Mouse (Mus musculus): ENCODE data around the gene Map4k5.

Gene Map4k5

DNA sequence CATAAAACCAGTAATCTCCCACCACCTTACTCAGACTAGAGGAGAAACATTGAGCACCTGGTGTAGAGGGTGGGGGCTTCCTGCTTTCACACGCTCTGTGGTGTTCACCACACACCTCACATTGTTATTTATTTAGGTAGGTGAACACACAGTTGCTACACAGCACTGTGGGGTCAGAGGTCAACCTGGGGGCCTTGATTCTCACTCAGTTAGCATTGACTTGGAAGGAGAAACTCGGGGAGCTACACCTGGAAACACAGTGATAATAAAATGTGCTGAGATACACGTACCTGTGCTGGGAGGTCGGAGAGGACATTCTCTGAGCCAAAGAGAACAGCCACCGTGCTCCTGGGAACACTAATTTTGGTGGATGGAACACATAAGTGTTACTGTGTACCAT lies 104.6 kb downstream of the Map4k5 start:
- no peak for DNase-seq (ENCODE audit: low read depth, low spot score)

DNA sequence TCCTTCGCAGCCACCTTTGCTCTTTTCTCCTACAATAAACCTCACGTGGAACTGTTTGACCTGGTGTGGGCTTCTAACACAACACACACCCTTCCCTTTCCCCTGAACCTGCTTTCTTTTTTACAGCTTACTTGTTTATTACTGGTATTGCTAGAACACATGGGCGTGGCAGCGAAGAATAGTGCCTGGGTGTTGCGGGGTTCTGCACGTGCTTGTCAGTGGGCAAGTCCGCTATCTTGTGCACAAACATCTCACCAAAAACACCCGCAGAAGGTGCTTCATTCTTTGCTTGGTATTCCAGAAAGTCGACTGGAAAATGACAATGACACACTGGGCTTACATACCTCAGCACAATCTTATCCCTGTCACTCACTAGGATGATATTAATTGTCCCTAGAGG lies 107.5 kb downstream of the Map4k5 start:
- no peak for DNase-seq (ENCODE audit: low read depth, low spot score)

DNA sequence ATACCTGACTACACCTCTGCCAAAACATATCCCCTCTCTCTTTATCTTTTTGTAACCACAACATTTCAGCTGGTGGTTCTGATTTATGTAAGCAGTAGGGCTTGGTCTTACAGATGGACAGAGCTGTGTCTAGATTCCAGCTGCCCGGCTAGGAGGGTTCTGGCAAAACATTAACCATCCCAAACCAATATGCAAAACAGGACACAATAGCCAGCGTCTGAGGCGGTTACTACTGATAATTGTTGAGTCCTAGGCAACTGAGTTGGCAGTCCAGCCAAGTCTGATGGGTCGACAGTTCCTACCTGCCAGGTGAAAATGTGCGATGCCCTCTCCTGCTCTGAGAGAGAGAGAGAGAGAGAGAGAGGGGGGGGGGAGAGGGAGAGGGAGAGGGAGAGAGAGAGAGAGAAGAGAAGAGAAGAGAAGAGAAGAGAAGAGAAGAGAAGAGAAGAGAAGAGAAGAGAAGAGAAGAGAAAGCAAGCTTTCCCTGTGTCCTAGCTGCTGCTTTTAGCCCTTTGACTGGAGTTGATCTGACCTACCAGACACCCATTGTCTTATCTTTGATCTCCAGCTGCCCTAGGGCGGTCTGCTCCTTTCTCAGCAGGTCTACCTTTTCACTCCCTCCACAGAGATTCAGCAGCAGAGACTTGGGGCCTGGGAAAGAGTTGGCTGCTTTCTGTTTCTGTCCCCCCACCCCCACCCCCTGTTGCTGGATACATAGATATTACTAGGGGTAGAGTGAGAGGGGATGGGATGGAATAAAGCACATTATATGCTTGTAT lies 109.6 kb downstream of the Map4k5 start:
- no peak for DNase-seq (ENCODE audit: low read depth, low spot score)

DNA sequence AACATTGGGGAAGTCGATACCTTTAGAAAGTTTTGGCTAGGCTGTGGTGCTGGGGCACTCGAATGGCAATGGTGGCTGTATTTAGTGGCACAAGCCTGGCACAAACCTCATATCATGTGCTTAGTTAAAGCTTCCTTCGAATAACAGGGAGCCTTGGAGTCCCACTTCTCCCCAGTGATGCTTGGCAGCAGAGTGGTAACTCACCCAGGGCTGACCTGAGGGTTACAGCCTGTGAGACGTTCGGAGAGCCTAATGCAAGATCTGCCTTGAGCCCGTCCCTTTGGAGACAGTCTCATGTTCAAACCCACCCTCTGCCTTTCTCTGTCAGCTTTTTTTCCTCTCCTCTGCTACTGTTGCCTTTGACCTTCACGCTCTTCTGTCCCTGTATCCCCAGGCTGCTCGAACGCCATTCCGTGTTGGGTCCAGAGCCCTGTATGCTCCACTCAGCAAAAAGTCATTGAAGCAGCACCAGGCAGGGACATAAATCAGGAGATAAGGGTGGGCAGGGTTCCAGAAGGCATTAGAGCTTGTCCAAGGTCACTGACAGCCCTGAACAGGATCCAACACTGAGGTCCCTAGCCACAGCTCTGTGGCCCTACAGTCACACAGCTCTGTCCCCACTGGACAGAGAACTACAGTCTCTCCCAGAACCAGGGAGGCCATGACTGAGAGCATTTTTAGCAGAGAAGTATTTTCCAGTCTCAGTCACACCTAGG lies 110.9 kb downstream of the Map4k5 start:
- no peak for DNase-seq (ENCODE audit: low read depth, low spot score)

DNA sequence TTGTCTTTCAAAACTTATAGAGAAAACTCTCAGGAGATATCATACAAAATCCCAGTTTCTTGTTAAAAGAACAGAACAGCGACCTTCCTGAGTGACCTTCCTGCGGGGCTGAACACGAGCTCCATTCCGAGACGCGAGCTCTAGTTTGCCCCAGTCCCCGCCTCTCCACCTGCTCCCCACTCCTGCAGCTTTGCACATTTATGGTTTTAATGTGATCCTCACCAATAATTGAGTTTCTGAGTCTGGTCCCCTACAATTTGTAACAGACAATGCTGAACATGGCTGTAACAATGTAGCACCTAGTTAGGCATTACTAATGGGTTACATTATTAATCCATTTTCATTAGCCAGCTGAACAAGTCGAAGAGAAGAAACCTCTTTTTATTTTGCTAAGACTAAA lies 111.5 kb downstream of the Map4k5 start:
- DNase-seq (ENCODE audit: low read depth, low spot score): no peak

DNA sequence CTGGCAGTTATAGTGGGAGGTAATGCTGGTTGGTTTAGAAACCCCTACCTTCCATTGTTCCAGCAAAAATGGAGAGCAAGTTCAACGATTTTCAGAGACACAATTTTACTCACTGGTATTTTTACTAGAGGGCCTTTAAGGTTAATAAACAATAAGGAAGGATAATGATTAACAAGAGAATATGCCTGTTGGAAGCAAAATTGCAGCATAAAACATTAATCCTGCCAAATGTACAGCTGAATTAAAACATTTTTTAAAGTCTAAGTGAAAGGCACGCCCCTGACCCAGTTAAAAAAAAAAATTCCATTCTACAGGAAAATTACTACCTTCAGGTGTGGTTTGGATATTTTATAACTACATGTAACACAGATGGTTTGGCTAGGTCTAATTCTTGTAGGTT lies 115.0 kb downstream of the Map4k5 start:
- DNase-seq (ENCODE audit: low read depth, low spot score): no peak

DNA sequence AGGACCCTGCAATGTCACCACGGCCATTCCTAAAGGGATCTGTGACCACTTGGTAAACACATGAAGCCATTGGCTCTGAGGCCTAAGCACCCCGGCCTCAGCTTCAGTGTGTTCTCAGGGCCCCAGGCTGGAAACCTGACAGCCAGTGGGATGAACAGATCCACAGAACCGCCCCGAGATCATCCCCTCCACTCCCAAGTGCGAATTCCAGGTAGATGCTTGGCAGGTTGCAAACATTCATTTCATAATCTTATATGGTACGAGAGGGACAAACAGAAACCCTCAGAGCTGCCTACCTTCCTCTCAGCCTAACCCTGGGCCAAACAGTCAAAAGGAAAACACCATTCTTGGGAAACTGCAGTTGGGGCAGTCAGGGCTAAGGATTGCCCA lies 115.7 kb downstream of the Map4k5 start:
- DNase-seq (ENCODE audit: low read depth, low spot score): no peak

DNA sequence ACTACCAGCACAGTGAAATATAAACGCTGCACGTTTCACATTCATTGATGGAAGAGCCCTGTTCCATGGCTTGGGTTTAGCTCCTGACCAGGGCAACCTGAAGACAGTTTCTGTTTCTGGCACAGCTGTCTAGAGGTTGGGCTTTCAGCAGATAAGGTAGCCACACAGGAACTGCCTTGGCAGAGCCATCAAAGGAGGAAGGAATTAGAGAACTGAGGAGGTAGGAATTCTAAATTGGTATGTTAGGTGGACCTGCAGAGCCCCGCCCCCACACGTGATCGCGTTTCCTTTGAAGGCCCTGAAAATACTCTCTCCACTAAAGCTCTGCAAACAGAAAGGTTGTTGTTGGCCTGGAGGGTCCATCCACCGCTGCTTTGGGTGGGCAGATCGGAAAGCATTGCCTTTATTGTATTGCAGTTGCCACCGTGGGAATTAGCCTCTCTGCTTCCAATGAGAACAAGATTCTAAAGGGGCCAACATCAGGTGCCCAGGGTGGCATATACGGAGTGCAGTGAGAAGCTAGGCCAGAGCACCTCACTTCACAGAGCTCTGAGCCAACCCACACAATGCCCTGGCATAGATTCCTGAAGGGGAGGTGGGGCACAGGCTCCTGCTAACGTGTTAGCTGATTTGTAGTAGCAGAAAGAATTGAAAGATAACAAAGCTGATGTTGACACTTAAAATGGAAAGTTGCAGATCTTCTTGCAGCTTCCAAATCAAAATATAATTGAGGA lies 116.2 kb downstream of the Map4k5 start:
- DNase-seq (ENCODE audit: low read depth, low spot score): no peak

DNA sequence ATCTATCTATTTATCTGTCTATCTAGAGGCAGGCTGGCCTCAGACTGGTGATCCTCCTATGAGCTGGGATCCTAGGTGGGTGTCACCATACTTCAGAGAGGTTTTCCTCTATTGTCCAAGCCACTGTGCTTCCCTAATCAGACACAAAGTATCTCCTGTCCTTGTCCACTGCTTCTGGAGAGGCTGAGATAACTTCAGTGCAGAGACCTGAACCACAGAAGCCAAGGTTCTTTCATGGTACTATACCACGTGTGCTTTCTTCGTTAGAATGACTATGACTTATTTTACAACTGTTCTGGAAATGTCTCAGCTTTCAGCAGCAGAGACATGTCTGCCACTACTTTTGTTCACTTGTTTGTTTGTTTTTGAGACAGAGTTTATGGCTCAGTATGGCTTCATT lies 124.2 kb downstream of the Map4k5 start:
- DNase-seq (ENCODE audit: low read depth, low spot score): no peak

DNA sequence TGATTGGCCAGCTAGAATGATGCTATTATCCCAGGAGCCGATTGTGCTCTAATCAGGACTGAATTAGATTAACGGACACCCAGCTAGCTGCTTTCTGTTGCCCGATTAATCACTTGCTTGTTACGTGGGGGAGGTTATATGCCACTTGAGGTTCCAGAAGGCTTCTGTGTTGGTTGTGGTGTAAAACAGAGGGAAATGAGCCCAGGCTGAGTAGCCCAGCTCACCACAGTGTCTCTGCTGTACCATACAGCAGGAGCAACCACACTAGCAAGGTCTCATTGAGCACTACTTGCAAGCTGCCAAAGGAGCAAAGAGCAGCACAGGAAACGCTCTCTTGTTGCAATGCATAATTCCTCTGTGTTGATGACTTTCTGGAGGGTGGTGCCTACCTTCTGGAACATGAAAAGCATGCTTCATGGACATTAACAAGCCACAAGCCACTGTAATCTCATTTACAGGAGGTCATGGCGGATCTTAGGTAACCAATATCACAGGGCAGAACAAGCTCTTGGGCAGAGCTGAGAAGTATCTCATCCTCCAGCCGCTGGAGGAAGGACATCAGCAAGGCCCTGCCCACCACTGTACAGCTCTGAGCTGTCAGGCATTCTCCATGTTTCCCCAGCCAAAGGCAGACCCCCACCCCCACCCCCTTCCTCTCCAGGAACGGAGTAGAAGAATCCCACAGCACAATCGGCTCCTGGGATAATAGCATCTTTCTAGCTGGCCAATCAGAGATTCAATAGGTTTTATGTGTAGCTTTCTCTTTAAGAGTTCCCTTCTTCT lies 125.3 kb downstream of the Map4k5 start:
- DNase-seq (ENCODE audit: low read depth, low spot score): no peak

DNA sequence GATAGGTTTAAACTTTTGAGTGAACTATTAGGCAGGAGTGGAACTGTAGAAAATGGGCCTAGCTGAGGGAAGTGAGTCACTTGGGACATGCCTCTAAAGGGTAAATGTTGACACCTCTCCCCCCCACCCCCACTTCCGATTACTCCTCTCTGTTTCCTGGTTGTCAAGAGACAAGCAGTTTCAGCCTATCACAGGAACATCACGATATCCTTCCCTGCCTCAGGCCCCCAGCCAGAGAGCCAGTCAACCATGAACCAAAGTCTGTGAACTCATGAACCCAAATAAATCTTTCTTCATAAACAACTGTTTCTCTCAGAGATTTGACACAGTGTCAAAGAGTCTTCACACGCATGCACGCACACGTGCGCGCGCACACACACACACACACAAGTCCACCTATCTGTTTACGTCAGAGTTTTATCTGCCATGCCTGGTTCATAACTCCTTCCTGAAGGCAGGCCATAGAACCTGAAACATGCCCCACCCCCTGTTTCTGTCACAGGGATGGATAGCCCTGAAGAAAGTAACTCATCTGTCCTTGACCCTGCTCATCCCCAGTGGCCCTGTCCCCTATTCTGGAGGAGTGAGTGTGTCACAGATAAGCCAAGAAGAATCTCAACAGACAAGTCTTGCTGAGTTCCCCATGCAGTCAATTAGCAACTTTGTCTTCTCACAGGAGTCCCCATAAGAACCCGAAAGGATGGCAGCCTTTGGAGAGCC lies 126.7 kb downstream of the Map4k5 start:
- DNase-seq (ENCODE audit: low read depth, low spot score): no peak

DNA sequence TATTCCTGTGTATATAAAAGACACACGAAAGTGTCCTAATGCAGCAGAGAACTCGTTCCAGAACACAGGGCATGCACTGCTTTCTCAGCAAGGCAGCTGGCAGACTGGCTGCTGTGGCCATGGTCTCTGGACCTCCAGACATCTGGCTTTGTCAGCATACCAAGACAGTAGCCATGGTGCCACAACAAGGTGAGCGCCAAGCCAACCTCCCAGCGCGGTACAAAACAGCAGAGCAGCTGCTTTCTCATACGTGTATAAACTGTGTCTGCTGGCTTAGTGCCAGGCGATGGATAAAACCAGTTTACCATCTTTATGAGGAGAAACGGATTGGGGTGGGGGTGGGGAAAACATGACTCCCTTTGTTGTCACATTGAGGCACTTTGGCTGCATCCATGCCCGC lies 127.5 kb downstream of the Map4k5 start:
- no peak for DNase-seq (ENCODE audit: low read depth, low spot score)

DNA sequence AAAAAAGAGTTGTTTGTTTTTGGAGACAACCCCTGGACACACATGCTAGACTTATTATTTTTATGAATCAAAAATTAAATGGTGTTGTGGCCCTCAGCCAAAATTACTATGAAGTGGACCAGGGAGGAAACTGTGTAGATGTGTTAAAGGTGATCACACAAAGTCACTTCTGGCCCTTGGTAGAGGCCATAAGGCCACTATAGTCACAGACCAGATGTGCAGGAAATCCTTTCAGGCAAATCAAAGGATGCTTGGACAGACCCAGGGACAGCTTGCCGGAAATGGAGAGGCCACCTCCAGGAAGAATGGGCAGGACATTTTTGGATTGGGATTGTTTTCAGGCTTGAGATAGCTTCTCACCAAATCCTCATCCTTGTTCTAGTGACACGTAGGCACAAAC lies 131.4 kb downstream of the Map4k5 start:
- DNase-seq (ENCODE audit: low read depth, low spot score): no peak

DNA sequence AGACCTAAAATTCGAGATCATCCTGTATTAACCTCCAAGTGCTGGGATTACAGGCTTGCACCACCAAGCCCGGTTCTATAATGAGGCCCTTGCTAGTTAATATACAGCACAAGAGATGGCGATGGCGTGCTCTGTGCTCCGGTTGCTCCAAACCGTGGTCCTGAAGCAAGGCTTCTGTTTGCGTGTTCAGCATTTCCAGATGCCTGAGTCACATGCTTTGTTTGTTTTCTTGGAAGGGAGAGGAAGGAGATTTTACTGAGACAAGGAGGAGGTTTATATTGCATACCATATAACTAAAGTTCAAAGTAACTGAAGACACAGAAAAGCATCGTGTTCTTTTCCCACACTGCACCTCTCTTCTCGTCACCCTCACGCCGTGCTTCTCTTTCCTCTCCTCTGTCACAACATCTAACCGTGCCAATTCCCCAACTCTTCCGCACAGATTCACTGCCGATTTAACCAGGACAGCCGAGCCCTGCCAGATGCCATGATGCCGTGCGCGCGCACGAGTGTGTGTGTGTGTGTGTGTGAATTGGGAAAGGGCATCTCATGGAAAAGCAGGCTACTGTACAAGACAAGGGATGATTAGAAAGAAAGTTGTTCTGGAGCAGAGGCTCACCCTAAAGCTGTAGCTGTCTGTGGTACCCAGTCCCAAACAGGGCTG lies 132.1 kb downstream of the Map4k5 start:
- no peak for DNase-seq (ENCODE audit: low read depth, low spot score)

DNA sequence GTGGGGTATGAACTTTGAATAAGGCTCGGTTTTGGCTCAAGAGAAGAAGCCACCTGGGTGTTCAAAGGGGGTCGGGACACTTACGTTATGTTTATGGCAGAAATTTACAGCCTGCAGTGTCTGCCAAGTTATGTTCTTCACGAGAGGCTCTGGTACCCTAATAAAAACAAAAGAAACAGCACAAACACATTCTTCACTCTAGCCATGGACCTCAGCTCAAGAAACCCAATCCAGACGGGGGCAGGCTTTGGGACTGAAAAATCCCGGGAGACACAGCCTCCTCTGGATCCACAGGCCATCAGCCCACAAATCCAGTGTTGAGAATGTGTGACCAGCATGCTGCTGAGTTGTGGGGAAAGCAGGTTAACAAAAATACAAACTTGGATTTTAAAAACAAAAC lies 133.0 kb downstream of the Map4k5 start:
- DNase-seq (ENCODE audit: low read depth, low spot score): no peak

DNA sequence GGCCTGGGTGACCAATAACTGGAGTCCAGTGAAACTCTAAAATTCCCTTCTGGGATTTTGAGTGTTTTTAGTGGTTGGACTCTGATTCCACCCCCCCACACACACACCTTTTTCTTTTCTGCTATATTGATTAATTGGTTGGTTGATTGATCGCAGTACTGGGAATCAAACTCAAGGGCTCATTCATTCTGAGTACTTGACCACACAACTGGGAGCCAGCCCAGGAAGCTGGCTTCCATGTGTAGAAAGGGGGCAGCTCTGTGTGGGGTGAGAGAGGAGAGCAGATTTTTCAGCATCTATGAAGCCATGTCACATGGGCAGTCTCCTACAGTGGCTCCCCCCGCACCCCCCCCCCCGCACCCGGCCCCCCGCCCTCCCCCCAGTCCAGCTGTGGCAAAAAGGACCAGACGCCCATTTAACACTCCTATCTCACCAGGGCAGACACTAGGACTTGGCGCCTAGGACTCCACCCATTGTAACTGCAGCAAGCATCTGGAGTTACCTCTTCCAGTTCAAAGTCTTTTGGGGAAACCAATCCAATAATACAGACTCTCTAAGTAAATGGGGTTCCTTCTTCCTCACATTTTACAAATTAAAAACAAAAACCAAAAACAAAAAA lies 133.6 kb downstream of the Map4k5 start:
- no peak for DNase-seq (ENCODE audit: low read depth, low spot score)

DNA sequence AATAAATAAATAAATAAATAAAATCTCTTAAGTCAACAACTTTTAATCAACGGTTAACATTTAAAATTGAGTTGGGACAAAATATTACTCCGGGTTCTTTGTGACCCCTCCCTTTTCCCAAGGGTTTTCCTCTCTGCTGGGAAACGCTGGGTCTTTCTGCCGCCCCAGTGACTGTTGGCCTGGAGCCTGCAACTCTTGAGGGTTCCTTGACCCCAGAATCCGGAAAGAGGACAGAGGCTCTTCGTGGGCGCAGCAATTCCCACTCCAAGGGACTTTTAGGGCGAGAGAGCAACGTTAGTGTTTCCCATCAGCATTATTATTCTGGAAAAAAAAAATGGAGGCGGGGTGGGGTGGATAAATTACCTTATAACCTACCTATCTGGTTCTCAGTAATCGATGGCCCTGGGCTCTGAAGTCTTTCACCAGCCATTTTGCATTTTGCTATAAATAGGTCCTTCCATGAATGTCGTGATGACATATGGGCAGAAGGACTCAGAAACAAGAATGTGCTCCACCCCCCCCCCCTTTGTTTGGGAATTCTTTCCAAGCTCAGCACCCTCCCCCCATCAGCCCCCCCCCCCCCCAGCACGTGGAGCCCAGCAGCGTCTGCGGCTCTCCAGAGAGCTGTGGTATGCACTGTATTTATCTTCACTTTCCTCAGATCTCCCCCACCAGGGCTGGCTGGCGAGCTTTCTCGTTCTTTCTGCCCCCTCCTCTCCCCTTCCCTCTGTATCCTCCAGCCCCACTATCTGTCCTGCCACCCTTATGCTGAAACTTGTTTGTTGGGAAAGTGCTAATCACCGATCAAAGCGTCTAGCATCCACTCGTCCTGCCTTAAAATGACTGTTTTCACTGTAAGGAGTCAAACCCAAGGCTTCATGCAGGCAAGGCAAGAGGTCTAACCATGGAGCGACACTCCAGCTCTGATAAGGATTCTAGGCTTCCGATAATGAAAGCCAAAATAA lies 134.5 kb downstream of the Map4k5 start:
- peak; percentile 61 for DNase-seq (ENCODE audit: low read depth, low spot score)

DNA sequence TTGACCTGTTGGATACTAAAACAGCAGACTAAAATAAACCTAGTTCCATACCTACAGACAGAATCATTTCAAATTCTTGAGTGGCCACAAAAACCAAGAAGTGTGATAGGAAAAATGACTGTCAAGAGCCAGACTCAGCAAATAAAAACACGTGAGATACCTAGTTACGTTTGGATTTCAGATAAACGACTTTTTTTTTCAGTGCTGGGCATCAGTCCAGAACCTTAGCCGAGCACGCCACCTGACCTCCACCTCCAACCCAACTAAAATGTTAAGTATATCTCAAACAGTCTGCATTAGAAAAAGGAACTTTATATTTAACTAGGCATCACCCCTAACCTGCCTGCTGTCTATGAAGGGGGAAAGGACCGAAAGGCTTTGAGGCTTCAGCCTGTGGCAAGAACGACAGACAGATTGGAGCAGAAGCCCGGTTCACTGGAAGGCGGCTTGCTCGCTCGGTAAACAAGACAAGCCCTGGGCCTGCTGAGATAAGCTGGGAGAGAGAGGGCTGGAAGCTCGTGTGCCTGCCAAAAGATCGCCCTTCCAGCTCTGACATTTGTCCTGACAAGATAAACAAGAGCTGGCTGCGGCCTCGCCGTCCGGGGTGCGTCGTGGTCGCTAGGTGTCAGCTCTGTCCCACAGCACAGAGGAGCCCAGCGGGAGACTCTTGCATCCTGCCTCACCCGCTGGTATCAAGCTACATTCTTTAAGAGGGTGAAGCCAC lies 135.4 kb downstream of the Map4k5 start:
- DNase-seq (ENCODE audit: low read depth, low spot score): peak; percentile 75
